Mouse (Mus musculus) testis, postnatal 14 days (tissue): ENCODE results near the gene Neb.
"Not testable (repeated sequence)": the region's sequence is repeated elsewhere in the genome, so short reads cannot be mapped to it uniquely, and the experiment has no call there.

Experiments used
- DNase-seq: peaks from one replicate; pipeline ENCODE4 v3.0.0; 2021; ENCODE audit warnings: low spot score

The Neb gene

GRCm38 (mm10) chr2:52193629-52194028 lies 184.6 kb downstream of the Neb start:
- DNase-seq, result no peak

- DNase-seq, result no peak
Measured at GRCm38 (mm10) chr2:52179678-52180077, 198.6 kb downstream of the Neb start.

- no peak for DNase-seq
Measured at GRCm38 (mm10) chr2:52177726-52178125, 200.5 kb downstream of the Neb start.

- DNase-seq, result no peak
Measured at GRCm38 (mm10) chr2:52177184-52177583, 201.1 kb downstream of the Neb start.

- no peak for DNase-seq
Measured at GRCm38 (mm10) chr2:52176537-52176936, 201.7 kb downstream of the Neb start.

- DNase-seq, result no peak
Measured at GRCm38 (mm10) chr2:52174951-52175350, 203.3 kb downstream of the Neb start.

GRCm38 (mm10) chr2:52169243-52170005 lies 208.8 kb downstream of the Neb start:
- DNase-seq, result no peak

GRCm38 (mm10) chr2:52153064-52153463 lies 225.2 kb downstream of the Neb start:
- DNase-seq, result no peak

GRCm38 (mm10) chr2:52133351-52133750 lies 244.9 kb downstream of the Neb start:
- DNase-seq, result no peak

GRCm38 (mm10) chr2:52131370-52131769 lies 246.9 kb downstream of the Neb start:
- DNase-seq, result not testable (repeated sequence)

- DNase-seq, result no peak
Measured at GRCm38 (mm10) chr2:52114086-52114485, 264.2 kb downstream of the Neb start.
